In genomic region chr17:14700204-14700603, GRCm38 (mm10) we compare ENCODE assay signal across 20 mouse cellular contexts. TPM values are rescaled to one million over a fixed set of nuclear protein-coding genes. Genes with fewer than 3 reads are reported as not detected.
DNase-seq lines count a peak whose midpoint lies in the region.
"Had no signal": no experiment of that assay in that cellular context is flagged by ENCODE, and none has a peak within 500 bp of the region (broad histone marks: within the 10 kb centered on the region; RNA-seq: fewer than 3 reads in every experiment).

No protein-coding gene starts in this region.

- peaks cover 11% of the 10 kb centered on the region for H3K4me1 ChIP-seq in limb, embryonic 10.5 days
- H3K4me1 ChIP-seq: hindbrain, embryonic 15.5 days; kidney, embryonic 15.5 days; liver, embryonic 15.5 days had no signal

- peak overlapping the region; percentile 67 for H3K27ac ChIP-seq in limb, embryonic 10.5 days
- H3K27ac ChIP-seq: hindbrain, embryonic 15.5 days; kidney, embryonic 15.5 days; left cerebral cortex, adult 2 months; limb, embryonic 12.5 days; liver, embryonic 15.5 days had no signal

- DNase-seq in heart, adult 9 months (ENCODE audit: low spot score in 2 of 2): peak; percentile 66 to 68
- no peak for DNase-seq in heart, postnatal 4 days
- peak; percentile 31 for DNase-seq in testis, postnatal 10 days (ENCODE audit: low spot score)
- no peak for DNase-seq in testis, postnatal 14 days (ENCODE audit: low spot score)
- peak; percentile 49 for DNase-seq in limb, embryonic 10.5 days (ENCODE audit: low spot score)
- DNase-seq in right cerebral cortex, adult 2 months (ENCODE audit: low spot score in 2 of 2): no peak
- DNase-seq in urinary bladder, postnatal 4 days (ENCODE audit: low spot score in 2 of 2): no peak
- DNase-seq: cerebellum, adult 9-10 months; forebrain, postnatal 0 days; retina, postnatal 1 day; spleen, adult 18-20 months had no signal

- H3K27me3 ChIP-seq in limb, embryonic 10.5 days (ENCODE audit: low read depth, poor library complexity, severe bottlenecking): no peaks in the 10 kb centered on the region
- H3K27me3 ChIP-seq: hindbrain, embryonic 15.5 days; kidney, embryonic 15.5 days; limb, embryonic 12.5 days; liver, embryonic 15.5 days had no signal

- WGBS in limb, embryonic 10.5 days: 35% methylated on average over 5 of the region's 5 CpGs

- H3K36me3 ChIP-seq in limb, embryonic 10.5 days: no peaks in the 10 kb centered on the region
- H3K36me3 ChIP-seq: G1E; hindbrain, embryonic 15.5 days; kidney, embryonic 15.5 days; limb, embryonic 12.5 days; liver, embryonic 15.5 days had no signal

- no peak overlapping the region for H3K4me3 ChIP-seq in limb, embryonic 10.5 days
- H3K4me3 ChIP-seq: erythroblast, embryonic 14.5 days; hindbrain, embryonic 15.5 days; kidney, embryonic 15.5 days; left cerebral cortex, adult 2 months; limb, embryonic 12.5 days; liver, embryonic 15.5 days had no signal

- no peaks in the 10 kb centered on the region for H3K9me3 ChIP-seq in limb, embryonic 10.5 days (replicated peaks)
- H3K9me3 ChIP-seq: G1E; hindbrain, embryonic 15.5 days; kidney, embryonic 15.5 days; limb, embryonic 12.5 days; liver, embryonic 15.5 days had no signal

RNA-seq across cellular contexts. Expression of gene Thbs2, which starts 6.2 kb away (rescaled TPM):
- total RNA-seq in heart, postnatal 4 days (2021): 10 to 100 TPM; 66.5 to 74.1 TPM
- polyA plus RNA-seq in limb, embryonic 10.5 days (2016; fragmentation: Nextera tagmentation; extraction: Ambion mirVana): 0.97 and 2.0 TPM in 2 replicates
- total RNA-seq: granulocyte monocyte progenitor cell, adult 5-6 weeks had no signal
- polyA plus RNA-seq: CD4-positive, CD25-positive, alpha-beta regulatory T cell, adult 4 months; erythroblast, embryonic 14.5 days; G1E had no signal

Comparison
In these comparisons a context has a peak if more than half of its experiments do, and no peak if none do; other contexts are left out.
1. DNase-seq: peak in heart, adult 9 months (2 of 2), testis, postnatal 10 days (single experiment) and limb, embryonic 10.5 days (single experiment); none in heart, postnatal 4 days (single experiment), testis, postnatal 14 days (single experiment), right cerebral cortex, adult 2 months (0 of 2) and urinary bladder, postnatal 4 days (0 of 2).